Mouse (Mus musculus) C2C12 (cell line): ENCODE results near the gene Gm6526. TPM values are rescaled to one million over a fixed set of nuclear protein-coding genes. Genes with fewer than 3 reads are reported as not detected.
"Not testable (repeated sequence)": the region's sequence is repeated elsewhere in the genome, so short reads cannot be mapped to it uniquely, and the experiment has no call there.

ENCODE experiments used
- H3K27me3 ChIP-seq: one replicate; pipeline ENCODE4 v1.6.1; 2011; ENCODE audit not compliant: control insufficient read depth, insufficient read depth, insufficient read length
- H3K36me3 ChIP-seq: one replicate; pipeline ENCODE4 v1.6.1; 2011; ENCODE audit not compliant: control insufficient read depth, insufficient read depth
- H3K4me3 ChIP-seq: one replicate; pipeline ENCODE4 v1.5.1; 2011; ENCODE audit warnings: mild to moderate bottlenecking, control low read depth; ENCODE audit not compliant: poor library complexity, insufficient read depth, severe bottlenecking
- H3K79me2 ChIP-seq: one replicate; pipeline ENCODE4 v1.6.1; 2011; ENCODE audit not compliant: control insufficient read depth, insufficient read depth
- H3K79me3 ChIP-seq: one replicate; pipeline ENCODE4 v1.6.1; 2011; ENCODE audit warnings: low read depth, control low read depth
- H3ac ChIP-seq: one replicate; pipeline ENCODE3; 2011; ENCODE audit warnings: low read depth; ENCODE audit not compliant: control insufficient read depth, insufficient read length
- MAX ChIP-seq: IDR thresholded peaks from one replicate; pipeline ENCODE4 v1.6.1; 2011; ENCODE audit warnings: mild to moderate bottlenecking, control low read depth
- long read RNA-seq, 2 experiments: library from polyadenylated mRNA; unstranded; transcript quantifications; one replicate each; pipeline ENCODE4 v2.0.0; 2019 to 2020
- polyA plus RNA-seq: library from polyadenylated mRNA; unstranded; fragments of >200 nt; fragmentation: generic; extraction: Trizol; gene quantifications from one replicate; pipeline ENCODE4 v1.2.1, GENCODE M21; 2012; ENCODE audit warnings: missing spikeins

The Gm6526 gene
- polyA plus RNA-seq: 0.11 TPM
- long read RNA-seq, experiment 1: 0 reads
- long read RNA-seq, experiment 2: 0 reads

DNA sequence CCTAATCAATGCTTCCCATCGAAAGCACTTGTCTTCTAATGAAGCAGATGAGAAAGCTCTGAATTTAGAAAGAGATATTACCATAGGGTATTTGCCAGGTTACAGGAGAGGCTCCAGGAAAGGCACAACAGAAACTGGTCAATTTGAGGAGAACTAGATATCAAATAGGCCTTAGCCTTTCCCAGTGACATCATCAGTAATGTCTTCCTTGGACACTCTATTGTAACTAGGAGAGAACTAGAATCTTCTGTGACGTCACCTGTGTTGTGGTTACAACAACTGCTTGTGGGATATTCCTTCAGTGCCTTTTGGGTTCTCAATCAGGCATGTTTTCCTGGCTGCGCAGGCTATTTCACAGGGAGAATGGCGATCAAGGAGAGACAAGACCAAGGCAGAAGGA, at the start of gene Gm6526:
TSS of gene Gm6526 (plus strand) at position 301 of the 400 bp plus-strand sequence.
- H3K36me3 ChIP-seq, H3K27me3 ChIP-seq, H3K79me2 ChIP-seq, H3ac ChIP-seq, H3K4me3 ChIP-seq, H3K79me3 ChIP-seq: not testable (repeated sequence)

DNA sequence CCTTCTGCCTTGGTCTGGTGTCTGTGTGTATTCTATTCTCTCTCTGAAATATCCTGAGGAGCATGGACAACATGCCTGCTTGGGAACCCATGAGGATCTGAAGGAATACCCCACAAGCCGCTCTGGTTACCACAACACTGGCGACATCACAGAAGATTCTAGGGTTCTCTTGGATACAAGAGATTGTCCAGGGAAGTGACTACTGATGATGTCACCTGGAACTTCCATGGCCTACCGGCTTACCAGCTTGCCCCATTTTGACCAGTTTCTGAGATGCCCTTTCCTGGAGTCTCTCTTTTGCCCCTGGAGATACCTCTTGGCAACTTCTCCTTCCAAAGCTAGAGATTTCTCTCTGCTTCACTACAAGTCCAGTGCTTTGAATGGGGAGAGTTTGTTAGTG, 20.3 kb upstream of the Gm6526 start, which contains the start of gene Gm16506:
TSS of gene Gm16506 (minus strand) at position 101 of the 400 bp plus-strand sequence.
- H3ac ChIP-seq, H3K36me3 ChIP-seq, H3K79me2 ChIP-seq, H3K4me3 ChIP-seq, H3K27me3 ChIP-seq, H3K79me3 ChIP-seq: not testable (repeated sequence)

DNA sequence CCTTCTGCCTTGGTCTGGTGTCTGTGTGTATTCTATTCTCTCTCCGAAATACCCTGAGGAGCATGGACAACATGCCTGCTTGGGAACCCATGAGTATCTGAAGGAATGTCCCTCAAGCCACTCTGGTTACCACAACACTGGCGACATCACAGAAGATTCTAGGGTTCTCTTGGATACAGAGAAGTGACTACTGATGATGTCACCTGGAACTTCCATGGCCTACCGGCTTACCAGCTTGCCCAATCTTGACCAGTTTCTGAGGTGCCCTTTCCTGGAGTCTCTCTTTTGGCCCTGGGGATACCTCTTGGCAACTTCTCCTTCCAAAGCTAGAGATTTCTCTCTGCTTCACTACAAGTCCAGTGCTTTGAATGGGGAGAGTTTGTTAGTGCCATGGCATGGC, 37.0 kb downstream of the Gm6526 start, which contains the start of gene Gm8180:
TSS of gene Gm8180 (minus strand) at position 101 of the 400 bp plus-strand sequence.
- H3K36me3 ChIP-seq, H3K27me3 ChIP-seq, H3K4me3 ChIP-seq, H3K79me2 ChIP-seq, H3ac ChIP-seq, H3K79me3 ChIP-seq: not testable (repeated sequence)

DNA sequence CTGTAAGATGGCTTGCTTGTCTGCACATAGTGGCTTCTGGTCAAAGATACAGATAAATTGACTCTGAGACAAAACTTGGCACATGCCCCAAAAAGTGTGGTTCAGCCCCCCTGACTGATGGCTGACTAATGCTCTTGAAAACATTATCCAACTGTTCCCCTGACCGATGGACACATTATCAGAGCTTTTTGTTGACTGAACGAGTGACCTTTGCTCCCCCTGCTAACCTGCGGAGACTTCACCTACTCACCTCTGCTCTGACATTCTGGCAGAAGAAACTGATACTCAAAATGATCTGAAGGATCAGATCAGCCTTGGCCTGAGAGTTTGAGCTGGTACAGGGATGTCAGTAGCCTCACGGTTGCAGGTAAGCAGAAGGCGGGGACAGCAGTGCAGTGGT, 46.1 kb downstream of the Gm6526 start:
- not testable (repeated sequence) for H3K27me3 ChIP-seq, H3K79me2 ChIP-seq, H3ac ChIP-seq, H3K4me3 ChIP-seq, H3K36me3 ChIP-seq, H3K79me3 ChIP-seq

DNA sequence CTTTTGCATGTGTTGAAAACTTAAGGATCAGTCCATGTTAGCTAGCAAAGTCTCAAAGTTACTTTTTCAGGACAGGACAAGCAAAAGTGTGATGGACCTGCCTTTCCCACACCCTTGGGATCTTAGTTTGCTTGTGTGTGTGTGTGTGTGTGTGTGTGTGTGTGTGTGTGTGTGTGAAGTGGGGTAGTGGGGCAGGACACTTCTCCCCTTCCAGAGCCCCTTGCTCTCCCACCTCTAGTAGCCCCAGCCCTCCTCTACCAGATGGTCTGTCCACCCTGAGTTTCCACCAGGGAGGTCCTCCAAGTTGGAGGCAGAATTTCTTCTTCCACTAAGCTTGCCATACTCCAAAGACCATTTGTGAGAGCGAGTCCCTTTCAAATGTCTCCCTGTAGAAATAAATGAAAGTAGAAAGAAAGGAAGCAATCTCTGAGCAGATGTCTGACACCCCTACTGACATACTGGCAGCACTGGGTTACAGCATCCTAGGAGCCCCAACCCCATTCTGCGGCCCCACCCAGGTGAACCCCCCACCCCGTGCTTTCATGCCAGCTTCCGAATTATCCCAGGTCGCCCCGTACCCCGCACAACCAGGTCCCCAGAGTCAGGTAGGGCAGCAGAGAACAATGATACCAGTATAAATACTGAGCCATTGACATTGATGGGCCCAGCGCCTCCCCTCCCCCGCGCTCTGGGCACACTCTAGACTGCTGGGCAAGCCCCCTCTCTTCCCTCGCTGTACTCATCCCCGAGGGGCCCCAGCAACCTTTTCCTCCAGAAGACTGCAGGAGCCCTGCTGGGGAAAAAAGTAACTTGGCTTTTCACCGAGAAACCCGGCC, 48.6 kb downstream of the Gm6526 start:
- Histone ChIP-seq H3K4me3 (no peak overlapping the region), H3K79me2 (no peaks in the 10 kb centered on the region), H3K36me3 (no peaks in the 10 kb centered on the region), H3K79me3 (no peaks in the 10 kb centered on the region), H3ac (no peak overlapping the region), H3K27me3 (no peaks in the 10 kb centered on the region)
- TF ChIP-seq MAX: no peak

DNA sequence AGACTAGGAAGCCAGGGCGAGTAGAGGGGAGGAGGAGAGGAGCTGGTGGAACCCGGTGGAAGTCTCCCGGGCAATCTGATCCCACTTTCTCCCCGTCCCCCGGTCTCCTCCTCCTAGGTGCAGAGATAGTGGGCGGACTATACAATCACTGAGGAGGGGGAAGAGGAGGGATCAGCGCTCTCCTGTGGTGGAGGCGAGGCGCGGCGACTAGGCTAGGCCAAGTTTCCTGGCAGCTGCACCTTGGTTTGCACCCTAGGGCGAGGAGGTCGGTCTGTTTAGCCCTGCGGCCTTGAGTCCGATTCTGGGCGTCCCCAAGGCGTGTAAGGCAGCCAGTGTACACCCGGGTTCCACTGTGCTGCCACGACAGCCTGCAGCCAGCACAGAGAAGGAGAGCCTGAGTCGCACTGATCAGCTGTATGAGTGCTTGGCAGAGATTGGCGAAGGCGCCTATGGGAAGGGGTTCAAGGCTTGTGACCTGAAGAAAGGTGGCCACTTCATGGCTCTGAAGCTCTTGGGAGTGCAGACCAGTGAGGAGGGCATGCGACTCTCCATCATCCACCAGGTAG, 49.3 kb downstream of the Gm6526 start:
- not testable (repeated sequence) for H3K79me2 ChIP-seq, H3K27me3 ChIP-seq, H3ac ChIP-seq, H3K36me3 ChIP-seq, H3K4me3 ChIP-seq, H3K79me3 ChIP-seq

DNA sequence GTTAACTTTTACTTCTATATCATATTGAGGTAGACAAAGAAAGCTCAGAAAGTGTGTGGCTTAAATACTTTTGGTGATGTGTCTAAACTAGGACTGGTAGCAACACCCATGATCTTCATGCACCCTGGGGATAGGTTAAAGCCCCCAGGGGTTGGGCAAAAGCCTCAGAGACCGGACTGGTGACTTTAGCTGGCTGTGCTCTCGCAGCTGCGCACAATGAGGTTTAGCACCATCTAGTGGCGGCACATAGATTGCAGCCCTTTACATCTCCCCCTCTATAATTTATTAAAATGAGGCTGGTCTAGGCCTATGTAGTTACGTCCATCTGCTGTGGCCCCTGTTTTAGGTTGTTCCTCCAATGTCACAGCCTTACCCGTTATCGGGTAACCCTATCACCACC, 56.8 kb downstream of the Gm6526 start:
- not testable (repeated sequence) for H3K4me3 ChIP-seq, H3ac ChIP-seq, H3K79me3 ChIP-seq, H3K36me3 ChIP-seq, H3K27me3 ChIP-seq, H3K79me2 ChIP-seq

Other genes starting within 250 kb of the Gm6526 start
- gene Gm5799, start 204.3 kb upstream of the Gm6526 start, polyA plus RNA-seq: 0.07 TPM
- not detected for gene Gm17654, start 168.7 kb upstream of the Gm6526 start, polyA plus RNA-seq
- gene Gm10375, start 139.9 kb upstream of the Gm6526 start, polyA plus RNA-seq: not detected
- gene Gm8165, start 70.7 kb upstream of the Gm6526 start, polyA plus RNA-seq: not detected
- 0.74 TPM for gene Gm7324, start 50.0 kb upstream of the Gm6526 start, polyA plus RNA-seq
- gene Gm16506, start 20.4 kb upstream of the Gm6526 start, polyA plus RNA-seq: not detected
- not detected for gene Gm8180, start 36.9 kb downstream of the Gm6526 start, polyA plus RNA-seq
- gene Ear1, start 127.7 kb downstream of the Gm6526 start, polyA plus RNA-seq: not detected
- gene Ear10, start 175.7 kb downstream of the Gm6526 start, polyA plus RNA-seq: not detected
- gene Gm8113, start 177.5 kb downstream of the Gm6526 start, polyA plus RNA-seq: 1.2 TPM
- not detected for gene Ang5, start 209.2 kb downstream of the Gm6526 start, polyA plus RNA-seq